Mouse (Mus musculus): ENCODE results near the gene Ttc28.

GRCm38 (mm10) chr5:111216166-111216565, 336.6 kb downstream of the Ttc28 start:
- no peak for TF ChIP-seq EP300 (optimal IDR thresholded peaks at IDR 0.05)
- no peak for TF ChIP-seq CTCF (IDR thresholded peaks at IDR 0.05; ENCODE audit: low read depth)

All from stomach, postnatal 0 days (tissue).